Mouse (Mus musculus) gastrocnemius, postnatal 10 days (tissue): ENCODE results near the gene Tenm2. TPM values are rescaled to one million over a fixed set of nuclear protein-coding genes. Genes with fewer than 3 reads are reported as not detected.

Source experiments
- DNase-seq: peaks from one replicate; pipeline ENCODE4 v3.0.0; 2021; ENCODE audit warnings: mixed read lengths
- total RNA-seq, 2 experiments: library from RNA; stranded (reverse); gene quantifications; 2 replicates each; pipeline ENCODE4 v1.2.3; 2021

The Tenm2 gene
- total RNA-seq, 2 experiments from 2014 or later = 0.96 to 2.1 TPM

DNA sequence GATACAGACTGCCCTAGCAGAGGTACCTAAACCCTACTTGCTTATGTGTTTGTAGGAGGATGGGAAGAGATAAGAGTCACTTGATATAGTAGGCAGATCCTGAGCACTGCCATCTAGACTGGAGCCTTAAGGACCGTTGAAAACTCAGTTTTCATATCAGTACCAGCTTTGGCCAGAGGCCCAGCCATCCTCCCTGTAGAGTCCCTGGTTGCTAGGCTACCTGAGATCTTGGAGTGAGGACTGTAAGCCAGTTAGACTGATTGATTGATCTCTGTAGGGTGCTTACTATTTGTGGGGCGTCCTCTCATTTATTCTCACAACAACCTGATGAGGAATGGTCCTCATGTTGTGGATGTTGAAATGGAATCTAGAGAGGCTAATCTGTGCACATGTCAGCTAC, 1041.4 kb downstream of the Tenm2 start:
- no peak for DNase-seq

DNA sequence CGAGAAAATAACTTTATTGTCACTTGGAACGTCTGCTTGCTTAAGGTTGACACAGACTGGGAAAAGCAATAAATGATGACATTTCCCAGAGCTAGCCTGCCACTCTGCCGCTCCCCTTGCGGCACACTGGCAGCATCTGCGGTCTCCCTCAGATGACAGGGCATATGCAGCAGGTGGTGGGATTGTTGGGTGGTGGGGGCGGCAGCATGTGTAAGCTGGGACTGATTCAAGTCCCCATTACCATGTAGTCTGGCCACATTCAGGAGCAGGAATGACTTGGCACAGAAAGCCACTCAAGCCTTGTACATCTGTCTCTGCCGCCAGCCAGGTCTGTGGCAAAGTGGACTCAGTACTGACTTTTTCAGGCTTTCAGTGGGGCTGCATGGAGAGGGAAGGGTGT, 1059.7 kb downstream of the Tenm2 start:
- DNase-seq = no peak

DNA sequence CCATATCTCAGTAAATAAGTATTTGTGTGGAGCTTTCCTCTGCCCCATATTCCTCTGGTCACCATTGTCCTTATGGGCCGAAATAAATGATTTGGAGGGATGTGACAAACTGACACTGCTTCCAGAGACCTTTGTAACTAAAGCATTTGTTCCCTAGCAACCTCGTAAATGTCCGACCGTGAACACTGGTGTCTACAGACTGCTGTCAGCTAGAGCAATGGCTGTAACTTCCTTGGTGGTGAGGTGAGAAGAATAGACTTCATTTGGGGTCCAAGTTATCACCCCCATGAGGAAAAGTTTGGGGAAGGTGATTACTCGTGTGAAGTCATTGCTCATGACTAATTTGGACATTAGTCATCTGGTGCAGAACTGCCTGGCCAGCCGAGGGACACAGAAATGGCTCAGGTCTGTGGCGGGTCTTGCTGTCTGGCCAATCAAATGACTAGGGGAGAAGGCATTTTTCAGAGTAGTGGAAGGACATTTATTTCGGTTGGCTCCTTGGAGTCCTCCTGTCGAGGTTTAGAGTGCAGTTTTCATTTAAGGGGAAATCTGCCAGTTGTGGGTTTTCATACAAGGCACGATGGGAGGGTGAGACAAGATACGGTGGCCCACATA, 1062.6 kb downstream of the Tenm2 start:
- DNase-seq = no peak

DNA sequence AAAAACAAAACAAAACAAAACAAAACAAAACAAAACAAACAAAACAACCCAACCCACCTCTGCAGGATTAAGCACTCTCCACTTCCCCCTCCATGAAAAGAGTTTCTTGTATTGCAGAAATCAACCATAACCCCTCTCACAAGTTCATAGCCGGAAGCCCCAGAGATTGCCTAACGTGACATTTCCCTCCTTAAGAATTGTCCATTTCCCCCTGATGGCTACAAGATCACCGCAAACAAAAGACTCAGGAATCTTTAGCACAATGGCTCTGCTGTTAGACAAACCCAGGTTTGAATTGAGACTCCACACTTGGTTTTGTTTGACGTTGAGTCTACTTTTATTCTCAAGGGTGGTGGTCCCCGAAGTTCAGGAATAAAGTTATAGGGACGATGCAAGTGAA, 1063.2 kb downstream of the Tenm2 start:
- no peak for DNase-seq

- no peak for DNase-seq
Measured at GRCm38 (mm10) chr11:36171991-36172390, 1063.8 kb downstream of the Tenm2 start.

GRCm38 (mm10) chr11:36171221-36171620, 1064.5 kb downstream of the Tenm2 start:
- DNase-seq = no peak

GRCm38 (mm10) chr11:36169738-36170137, 1066.0 kb downstream of the Tenm2 start:
- no peak for DNase-seq

GRCm38 (mm10) chr11:36168921-36169537, 1066.7 kb downstream of the Tenm2 start:
- DNase-seq = no peak

DNA sequence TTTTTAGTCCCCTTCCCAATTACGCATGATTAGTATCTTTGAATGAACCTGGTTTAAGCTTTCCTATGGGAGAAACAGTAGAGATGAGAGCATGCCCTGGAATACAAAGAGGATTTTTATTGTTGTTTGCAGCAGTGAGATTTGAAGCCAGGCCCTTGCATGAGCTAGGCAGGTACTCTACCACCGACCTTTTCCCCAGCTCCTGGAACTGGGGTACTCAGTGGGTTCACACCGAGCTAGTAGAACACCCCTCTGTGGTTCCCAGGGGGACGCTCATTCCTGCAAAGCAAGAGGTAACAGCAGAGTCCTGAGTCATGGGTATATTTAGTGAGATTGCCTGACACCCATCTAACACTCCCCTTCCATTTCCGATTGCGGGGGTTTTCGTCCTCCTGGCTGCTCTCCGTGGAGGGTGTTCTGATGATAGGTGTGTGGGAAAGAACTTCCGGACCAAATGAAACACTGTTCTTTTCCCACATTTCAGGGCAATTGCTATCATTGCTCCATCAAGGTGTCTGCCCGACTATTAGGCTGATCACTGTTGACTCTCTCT, 1067.9 kb downstream of the Tenm2 start:
- no peak for DNase-seq

DNA sequence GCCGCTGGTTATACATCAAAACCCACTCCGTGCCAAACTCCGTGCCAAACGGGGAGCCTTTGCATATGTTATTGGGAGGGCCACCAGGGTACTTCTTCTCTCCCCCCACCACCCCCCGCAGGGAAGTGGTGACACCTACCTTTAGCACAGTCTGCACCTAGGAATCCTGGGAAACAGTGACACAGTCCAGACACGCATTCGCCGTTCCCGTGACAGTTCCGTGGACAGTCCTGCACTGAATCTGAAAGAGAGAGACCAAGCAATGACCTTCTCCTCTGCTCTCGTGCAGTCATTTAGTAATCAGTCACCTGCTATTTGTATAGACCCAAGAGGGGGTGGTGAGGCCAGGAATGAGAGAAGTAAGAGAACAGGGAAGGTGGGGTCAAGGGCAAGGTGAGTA, 1072.2 kb downstream of the Tenm2 start:
- DNase-seq = no peak

DNA sequence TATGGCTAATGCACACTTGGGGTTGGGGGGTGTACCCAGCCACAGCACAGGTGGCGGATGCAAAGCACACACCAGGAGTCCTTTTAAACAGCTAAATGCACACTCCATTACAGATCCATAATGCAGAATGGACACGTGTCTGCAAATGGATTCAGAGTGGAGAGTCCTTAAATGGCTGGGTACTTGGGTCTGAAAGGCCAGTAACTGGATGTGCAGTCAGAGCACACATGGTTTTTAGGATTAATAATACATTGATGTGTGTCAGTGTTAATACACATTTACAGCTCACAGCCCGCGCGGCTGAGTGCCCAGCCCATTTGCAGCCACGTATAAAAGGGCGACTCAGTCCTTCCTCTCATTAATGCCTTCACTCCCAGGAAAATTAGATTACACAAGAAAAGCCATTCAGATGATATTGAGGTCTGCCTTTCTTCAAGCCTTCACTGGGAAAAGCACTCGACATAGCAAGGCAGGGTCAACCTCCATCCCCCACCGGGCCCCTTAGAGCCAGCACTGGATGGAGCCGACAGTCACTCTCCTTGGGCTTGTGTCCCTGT, 1073.9 kb downstream of the Tenm2 start:
- DNase-seq = no peak

GRCm38 (mm10) chr11:36153450-36153849, 1082.3 kb downstream of the Tenm2 start:
- DNase-seq = no peak

GRCm38 (mm10) chr11:36153011-36153410, 1082.8 kb downstream of the Tenm2 start:
- no peak for DNase-seq

DNA sequence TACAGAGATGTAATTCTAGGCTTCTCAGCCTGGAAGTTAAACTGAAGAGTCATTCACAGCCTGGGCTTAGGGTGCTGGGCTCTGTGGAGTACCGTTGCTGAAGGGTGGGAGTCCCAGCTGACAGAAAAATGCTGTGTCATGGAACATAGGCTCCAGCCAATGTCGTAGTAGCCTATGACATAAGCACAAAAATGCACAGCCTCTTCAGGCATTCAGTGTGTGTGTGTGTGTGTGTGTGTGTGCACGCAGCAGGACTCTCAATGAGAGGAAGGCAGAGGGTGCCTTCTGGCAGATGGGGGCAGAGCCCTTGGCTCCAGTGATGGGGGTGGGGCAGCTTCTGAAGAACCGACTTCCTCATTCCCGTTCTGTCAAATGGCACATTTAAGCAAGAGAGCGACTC, 1083.5 kb downstream of the Tenm2 start:
- DNase-seq = no peak

DNA sequence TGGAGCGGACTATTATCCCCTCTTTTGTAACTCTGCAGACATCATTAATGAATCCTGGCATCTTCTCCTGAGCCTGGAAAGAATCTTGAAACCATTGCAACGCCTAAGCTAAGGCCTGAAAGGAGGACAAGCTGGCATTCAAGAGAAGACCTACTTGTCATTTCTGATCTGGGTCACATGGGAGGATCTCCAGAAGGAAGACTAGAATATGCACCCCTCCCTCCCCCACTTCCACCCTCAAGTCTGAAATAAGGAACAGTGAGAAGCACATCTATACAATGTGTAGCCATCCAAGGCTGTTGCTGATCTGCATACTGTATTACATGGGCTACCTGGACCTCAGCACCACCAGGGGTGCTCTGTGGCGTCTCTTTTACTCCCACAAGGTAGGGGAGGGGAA, 1086.7 kb downstream of the Tenm2 start:
- no peak for DNase-seq

GRCm38 (mm10) chr11:36145057-36145456, 1090.7 kb downstream of the Tenm2 start:
- DNase-seq = no peak

GRCm38 (mm10) chr11:36140411-36140810, 1095.4 kb downstream of the Tenm2 start:
- DNase-seq = no peak

DNA sequence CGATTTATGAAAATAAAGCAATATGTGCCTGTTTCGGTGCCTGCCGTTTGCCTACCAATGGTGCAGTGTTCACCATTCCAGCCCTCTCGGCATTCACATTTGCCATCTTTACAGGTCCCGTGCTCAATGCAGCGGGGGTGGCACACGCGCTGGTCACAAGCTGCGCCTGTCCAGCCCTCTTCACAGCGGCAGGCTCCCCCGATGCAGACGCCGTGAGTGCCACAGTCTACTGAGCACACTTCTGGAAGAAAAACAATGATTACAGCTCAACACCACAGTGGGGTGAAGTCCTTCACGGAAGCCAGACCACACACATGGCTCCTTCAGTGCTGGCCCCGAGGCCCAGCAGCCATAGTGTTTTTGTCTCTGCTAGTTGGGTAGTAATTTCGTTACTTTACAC, 1096.2 kb downstream of the Tenm2 start:
- no peak for DNase-seq

- DNase-seq = no peak
Measured at GRCm38 (mm10) chr11:36137840-36138239, 1097.9 kb downstream of the Tenm2 start.

GRCm38 (mm10) chr11:36137276-36137675, 1098.5 kb downstream of the Tenm2 start:
- no peak for DNase-seq

GRCm38 (mm10) chr11:36134645-36135044, 1101.1 kb downstream of the Tenm2 start:
- DNase-seq = no peak

DNA sequence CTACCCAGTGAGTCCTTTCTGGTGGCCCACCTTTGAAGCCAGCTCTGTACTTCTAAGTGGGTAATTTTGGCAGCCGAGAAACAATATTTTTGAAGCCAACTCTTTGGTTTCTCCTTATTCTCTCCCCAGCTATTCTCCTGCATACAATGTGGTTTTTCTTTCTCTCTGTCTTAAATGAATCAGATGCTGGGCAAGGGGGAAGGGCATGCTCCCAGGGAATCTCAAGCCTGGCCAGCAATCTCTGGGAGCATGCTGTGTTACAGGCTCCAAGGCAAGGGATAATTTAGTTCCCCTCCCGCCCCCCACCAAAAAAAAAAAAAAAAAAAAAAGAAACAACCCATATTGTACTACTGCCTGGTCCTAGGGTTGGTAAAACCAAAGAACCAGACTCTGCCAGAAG, 1112.5 kb downstream of the Tenm2 start:
- no peak for DNase-seq

DNA sequence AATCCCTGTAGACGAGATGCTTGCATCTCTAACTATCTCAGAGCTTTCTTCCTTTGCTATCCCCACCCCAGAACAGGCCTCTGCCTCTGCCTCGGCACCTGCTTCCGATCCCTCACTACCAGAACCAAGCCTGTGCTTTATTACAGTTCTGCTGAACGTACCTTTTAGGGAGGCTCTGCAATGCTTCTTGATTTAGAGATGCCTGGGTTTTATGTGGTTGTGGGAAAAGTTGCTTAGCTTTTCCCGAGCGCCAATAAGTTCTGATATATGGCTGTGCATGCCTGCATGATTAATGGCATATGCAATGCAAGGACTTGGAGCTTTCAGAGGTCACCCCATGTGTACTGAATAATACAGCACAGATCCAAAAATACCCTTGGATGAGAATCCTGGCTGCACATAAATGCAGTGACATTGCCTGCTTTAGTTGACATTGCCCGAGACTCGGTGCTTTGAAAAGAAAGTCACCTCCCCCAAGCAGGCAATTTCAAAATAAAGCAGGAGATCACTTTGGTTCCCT, 1114.3 kb downstream of the Tenm2 start:
- DNase-seq = no peak
